Mouse (Mus musculus) CH12.LX (cell line): Measurements from ENCODE around the gene Zfp579. TPM values are rescaled to one million over a fixed set of nuclear protein-coding genes. Genes with fewer than 3 reads are reported as not detected.

ENCODE experiments used
- DNase-seq: peaks from one replicate; pipeline ENCODE4 v3.0.0-alpha.2; 2013; ENCODE audit errors: extremely low read depth
- H3K27ac ChIP-seq: 2 replicates; pipeline ENCODE4 v1.5.1; 2012; ENCODE audit warnings: low read depth, mild to moderate bottlenecking, control low read depth, moderate library complexity; ENCODE audit not compliant: insufficient read depth
- H3K27me3 ChIP-seq: replicated peaks from 2 replicates; pipeline ENCODE3; 2012; ENCODE audit warnings: inconsistent platforms
- H3K36me3 ChIP-seq, 2 experiments: replicated peaks in 1 of 2; 2 replicates each; pipeline versions ENCODE3 to v1.6.1; 2012; ENCODE audit warnings: inconsistent platforms in 1 of 2, low read length in 1 of 2, mild to moderate bottlenecking in 1 of 2, mixed read lengths in 1 of 2, moderate library complexity in 1 of 2; ENCODE audit not compliant: control insufficient read depth in 1 of 2, insufficient read depth in 1 of 2
- H3K4me1 ChIP-seq, 2 experiments: 2 replicates each; pipeline ENCODE4 v1.6.1; 2012; ENCODE audit warnings: inconsistent platforms in 1 of 2, moderate library complexity in 1 of 2; ENCODE audit not compliant: insufficient read depth in 2 of 2, control insufficient read depth in 1 of 2
- H3K4me2 ChIP-seq: 2 replicates; pipeline ENCODE4 v1.6.1; 2012; ENCODE audit warnings: low read depth, mild to moderate bottlenecking, control low read depth; ENCODE audit not compliant: poor library complexity, insufficient read depth, severe bottlenecking
- H3K4me3 ChIP-seq, 3 experiments: fragments of 150-350 bp in 1 of 3; sonication (generic) in 1 of 3; replicated peaks in 1 of 3; 2 replicates each; pipeline versions ENCODE3 to v1.5.1; 2011 to 2012; ENCODE audit warnings: low read depth in 2 of 3, low read length in 2 of 3, mild to moderate bottlenecking in 2 of 3, moderate library complexity in 2 of 3, control low read depth in 1 of 3, improper control_type of control experiment in 1 of 3, inconsistent platforms in 1 of 3, mixed read lengths in 1 of 3; ENCODE audit not compliant: poor library complexity in 1 of 3
- H3K79me2 ChIP-seq: replicated peaks from 2 replicates; pipeline ENCODE4 v1.6.1; 2012; ENCODE audit warnings: mild to moderate bottlenecking, moderate library complexity; ENCODE audit not compliant: control insufficient read depth, poor library complexity, insufficient read depth, severe bottlenecking; ENCODE audit errors: extremely low read depth
- H3K9ac ChIP-seq: 2 replicates; pipeline ENCODE4 v1.6.1; 2012; ENCODE audit warnings: low read depth, mild to moderate bottlenecking, control low read depth, moderate library complexity; ENCODE audit not compliant: insufficient read depth
- H3K9me3 ChIP-seq: replicated peaks from 2 replicates; pipeline ENCODE3; 2012; ENCODE audit warnings: low read length, inconsistent platforms, mixed read lengths
- CHD1 ChIP-seq: IDR thresholded peaks from 2 replicates; pipeline ENCODE4 v1.6.1; 2012; ENCODE audit warnings: low read depth, low read length, improper control_type of control experiment, inconsistent platforms
- CHD2 ChIP-seq: IDR thresholded peaks from 2 replicates; pipeline ENCODE4 v1.6.1; 2011; ENCODE audit warnings: low read length, improper control_type of control experiment
- CTCF ChIP-seq, 2 experiments: IDR thresholded peaks in 1 of 2; conservative IDR thresholded peaks in 1 of 2; 2 replicates each; pipeline ENCODE4 v1.5.1; 2011 to 2012; ENCODE audit warnings: low read depth in 2 of 2, low read length in 2 of 2, improper control_type of control experiment in 1 of 2, inconsistent platforms in 1 of 2, mild to moderate bottlenecking in 1 of 2, moderate library complexity in 1 of 2
- EP300 ChIP-seq: IDR thresholded peaks from 2 replicates; pipeline ENCODE4 v1.6.1; 2011; ENCODE audit warnings: low read length, improper control_type of control experiment
- GABPA ChIP-seq: IDR thresholded peaks from 2 replicates; pipeline ENCODE4 v1.6.1; 2012; ENCODE audit warnings: low read depth, low read length, improper control_type of control experiment, inconsistent platforms; ENCODE audit not compliant: insufficient replicate concordance
- JUN ChIP-seq: IDR thresholded peaks from 2 replicates; pipeline ENCODE4 v1.6.1; 2011; ENCODE audit warnings: low read depth, mild to moderate bottlenecking, low read length, improper control_type of control experiment, moderate library complexity; ENCODE audit not compliant: insufficient read depth
- JUND ChIP-seq: conservative IDR thresholded peaks from 2 replicates; pipeline ENCODE4 v1.6.1; 2011; ENCODE audit warnings: low read depth, low read length, improper control_type of control experiment
- MAFK ChIP-seq: IDR thresholded peaks from 2 replicates; pipeline ENCODE4 v1.6.1; 2011; ENCODE audit warnings: low read length, improper control_type of control experiment; ENCODE audit not compliant: insufficient replicate concordance
- MYC ChIP-seq: IDR thresholded peaks from 2 replicates; pipeline ENCODE4 v1.6.1; 2011; ENCODE audit warnings: low read depth, mild to moderate bottlenecking, improper control_type of control experiment, low read length
- NRF1 ChIP-seq: IDR thresholded peaks from 2 replicates; pipeline ENCODE4 v1.6.1; 2014; ENCODE audit warnings: low read depth, mild to moderate bottlenecking, inconsistent platforms, low read length, improper control_type of control experiment, moderate library complexity
- PAX5 ChIP-seq: IDR thresholded peaks from 2 replicates; pipeline ENCODE4 v1.6.1; 2012; ENCODE audit warnings: low read length, inconsistent platforms, mixed read lengths
- RAD21 ChIP-seq: IDR thresholded peaks from 2 replicates; pipeline ENCODE4 v1.6.1; 2011; ENCODE audit warnings: low read depth, mild to moderate bottlenecking, low read length, improper control_type of control experiment, moderate library complexity
- RCOR1 ChIP-seq: conservative IDR thresholded peaks from 2 replicates; pipeline ENCODE4 v1.6.1; 2012; ENCODE audit warnings: low read depth, mild to moderate bottlenecking, inconsistent platforms, low read length, improper control_type of control experiment
- SIN3A ChIP-seq: IDR thresholded peaks from 2 replicates; pipeline ENCODE4 v1.6.1; 2012; ENCODE audit warnings: low read length, improper control_type of control experiment, inconsistent platforms
- SMC3 ChIP-seq: IDR thresholded peaks from 2 replicates; pipeline ENCODE4 v1.6.1; 2011; ENCODE audit warnings: low read depth, low read length, improper control_type of control experiment
- TCF12 ChIP-seq: IDR thresholded peaks from 2 replicates; pipeline ENCODE4 v1.6.1; 2014; ENCODE audit warnings: low read depth, mild to moderate bottlenecking, inconsistent platforms, low read length, improper control_type of control experiment
- ZC3H11A ChIP-seq: IDR thresholded peaks from 2 replicates; pipeline ENCODE4 v1.6.1; 2012; ENCODE audit warnings: low read depth, mild to moderate bottlenecking, inconsistent platforms, low read length, improper control_type of control experiment
- ZMIZ1 ChIP-seq: IDR thresholded peaks from 2 replicates; pipeline ENCODE4 v1.6.1; 2012; ENCODE audit warnings: low read depth, mild to moderate bottlenecking, inconsistent platforms, low read length, improper control_type of control experiment
- ZNF384 ChIP-seq: IDR thresholded peaks from 2 replicates; pipeline ENCODE4 v1.6.1; 2012; ENCODE audit warnings: low read depth, low read length, improper control_type of control experiment, inconsistent platforms
- dilution Hi-C: fragments of 300-500 bp; cut with MboI; formaldehyde crosslinking; loops from 2 replicates; pipeline ENCODE4 v1.14.3; 2020; ENCODE audit warnings: low sequenced_read_pairs; ENCODE audit not compliant: extremely low pct_unique_long_range_greater_than_20kb, extremely low pct_ligation_motif_present
- in situ Hi-C: fragments of 300-500 bp; cut with MboI; formaldehyde crosslinking; loops from 3 replicates; pipeline ENCODE4 v1.14.3; 2019; ENCODE audit warnings: low sequenced_read_pairs, low pct_ligation_motif_present, low pct_unique_long_range_greater_than_20kb, mixed read lengths
- polyA plus RNA-seq: library from polyadenylated mRNA; unstranded; fragments of >175 nt; gene quantifications from 2 replicates; pipeline ENCODE4 v1.2.1, GENCODE M21; 2012; ENCODE audit warnings: low read depth; ENCODE audit not compliant: insufficient read length
- total RNA-seq, 2 experiments: library from RNA; depleted of rRNA; stranded (reverse); fragments of 300-350 nt in 1 of 2; fragments of >200 nt in 1 of 2; gene quantifications; 2 replicates each; pipeline ENCODE4 v1.2.3; 2012 to 2014

Gene Zfp579
- total and polyA plus RNA-seq, 3 experiments: 1.0 to 11.3 (median 2.8) TPM

GRCm38 (mm10) chr7:4943223-4943815, 52.6 kb downstream of the Zfp579 start (continued):
- TF ChIP-seq SIN3A: no peak; the same call in 1 of the 2 replicates

DNA sequence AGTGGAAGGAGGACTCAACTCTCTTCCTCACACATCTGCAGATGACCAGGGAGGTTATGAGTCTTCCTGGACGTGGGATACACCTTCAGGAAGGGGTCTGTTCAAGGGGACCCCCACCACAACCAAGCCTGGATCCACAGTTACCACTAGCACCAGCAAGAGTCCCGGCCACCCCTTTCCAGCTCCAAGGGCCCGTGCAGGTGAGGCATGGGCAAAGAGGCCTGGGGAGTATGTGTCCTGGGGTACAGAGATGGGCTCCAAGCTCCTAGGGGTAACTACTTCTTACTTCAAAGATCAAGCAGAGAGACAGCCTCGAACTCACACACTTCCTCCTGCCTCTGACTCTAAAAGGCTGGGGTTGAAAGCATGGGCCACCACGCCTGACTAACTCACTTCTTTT, 53.3 kb downstream of the Zfp579 start:
- H3K9me3 ChIP-seq: no peaks in the 10 kb centered on the region
- no peak overlapping the region for H3K4me3 ChIP-seq
- no peak overlapping the region for H3K9ac ChIP-seq
- peaks cover 3 to 16% of the 10 kb centered on the region in 2 experiments; a peak in 3 of 4 replicates for H3K4me1 ChIP-seq
- peaks cover 1% of the 10 kb centered on the region for H3K27me3 ChIP-seq
- no peak overlapping the region for H3K4me2 ChIP-seq
- in situ Hi-C loops (loop anchor here (5.0 to 10.0 kb wide), 2 partner anchors 110 to 378 kb away; partner anchors contain the start of gene Zfp580), dilution Hi-C loops (no loop called here)
- no peaks in the 10 kb centered on the region for H3K79me2 ChIP-seq
- H3K36me3 ChIP-seq: peaks cover 0 to 11% of the 10 kb centered on the region in 2 experiments
- H3K27ac ChIP-seq: no peak overlapping the region
- DNase-seq: no peak
- TF ChIP-seq GABPA: no peak
- no peak for TF ChIP-seq ZNF384
- TF ChIP-seq SIN3A: no peak
- no peak for TF ChIP-seq RCOR1
- TF ChIP-seq ZMIZ1: no peak
- TF ChIP-seq ZC3H11A: no peak
- TF ChIP-seq MAFK: no peak
- TF ChIP-seq CHD1: no peak
- no peak for TF ChIP-seq EP300
- no peak for TF ChIP-seq NRF1
- no peak for TF ChIP-seq JUN
- no peak for TF ChIP-seq CTCF (conservative IDR thresholded peaks at IDR 0.05 in 1 of 2, IDR thresholded peaks at IDR 0.05 in 1 of 2; ENCODE audit: low read depth in 2 of 2, low read length in 2 of 2)

- TF ChIP-seq PAX5 (no peak), CTCF (conservative IDR thresholded peaks at IDR 0.05 in 1 of 2, IDR thresholded peaks at IDR 0.05 in 1 of 2; ENCODE audit: low read depth in 2 of 2, low read length in 2 of 2) (peak; percentile 70 to 91), CHD2 (peak; percentile 86), JUND (no peak), RAD21 (peak; percentile 88), TCF12 (peak; percentile 26; the same call in 1 of the 2 replicates), SMC3 (peak; percentile 75), MYC (no peak)
- TF ChIP-seq, all 38 proteins: peak for 5
Observed at GRCm38 (mm10) chr7:4940068-4940479, 55.9 kb downstream of the Zfp579 start.

More at GRCm38 (mm10) chr7:4940068-4940479, 55.9 kb downstream of the Zfp579 start:
- Histone ChIP-seq H3K9ac (no peak overlapping the region), H3K9me3 (no peaks in the 10 kb centered on the region), H3K4me3 (no peak overlapping the region), H3K27ac (no peak overlapping the region), H3K27me3 (no peaks in the 10 kb centered on the region), H3K79me2 (no peaks in the 10 kb centered on the region), H3K36me3 (peaks cover 0 to 11% of the 10 kb centered on the region in 2 experiments), H3K4me1 (peaks cover 8 to 34% of the 10 kb centered on the region in 2 experiments), H3K4me2 (no peak overlapping the region)
- dilution Hi-C loops: no loop called here
- in situ Hi-C loops: loop anchor here (5.0 to 10.0 kb wide), 2 partner anchors 112 to 375 kb away; partner anchors contain the start of gene Zfp580
- DNase-seq: peak; percentile 84
